Mouse (Mus musculus): ENCODE results near the gene Sh3bgrl3. TPM values are rescaled to one million over a fixed set of nuclear protein-coding genes. Genes with fewer than 3 reads are reported as not detected.
"Not testable (repeated sequence)": the region's sequence is repeated elsewhere in the genome, so short reads cannot be mapped to it uniquely, and the experiment has no call there.

Gene Sh3bgrl3
- 76.6 and 110 TPM in 2 replicates for total RNA-seq (2014; fragmentation: Nextera tagmentation)
- 98.4 and 105 TPM in 2 replicates for total RNA-seq (2017)
- polyA plus RNA-seq (2012): 111 and 202 TPM in 2 replicates

GRCm38 (mm10) chr4:134128221-134128982 is at the start of gene Sh3bgrl3:
Gene Sh3bgrl3 (minus strand): TSS chr4:134128789.
- Histone ChIP-seq H3K4me3 (ENCODE audit: low read depth, low read length) (peak within 1 kb of the TSS; percentile 89), H3K36me3 (replicated peaks) (peaks cover 75% of the 10 kb centered on the region), H3K27me3 (ENCODE audit: insufficient read depth, low read length) (no peaks in the 10 kb centered on the region), H3K4me1 (ENCODE audit: insufficient read depth, low read depth, low read length) (peaks cover 88% of the 10 kb centered on the region), H3K9me3 (replicated peaks) (no peaks in the 10 kb centered on the region)
- DNase-seq (ENCODE audit: low spot score) (peak; percentile 98), ATAC-seq (ENCODE audit: extremely low read depth, insufficient number of reproducible peaks, low FRiP score, poor library complexity, severe bottlenecking) (peak; percentile 70)
- TF ChIP-seq GATA2 (IDR thresholded peaks at IDR 0.05; ENCODE audit: borderline replicate concordance, low read depth, low read length) (no peak), TAL1 (conservative IDR thresholded peaks at IDR 0.05; ENCODE audit: low read depth, low read length) (no peak), POLR2AphosphoS5 (IDR thresholded peaks at IDR 0.05; ENCODE audit: insufficient replicate concordance, low read depth, low read length) (no peak), GATA1 (IDR thresholded peaks at IDR 0.05; ENCODE audit: borderline replicate concordance, low read length) (no peak)

GRCm38 (mm10) chr4:134172391-134172790 is 43.8 kb upstream of the Sh3bgrl3 start:
- Histone ChIP-seq H3K4me1 (ENCODE audit: insufficient read depth, low read depth, low read length) (peaks cover 2% of the 10 kb centered on the region; the same call in 1 of the 2 replicates), H3K9me3 (replicated peaks) (no peaks in the 10 kb centered on the region), H3K27me3 (ENCODE audit: insufficient read depth, low read length) (no peaks in the 10 kb centered on the region), H3K4me3 (ENCODE audit: low read depth, low read length) (no peak overlapping the region), H3K36me3 (replicated peaks) (peaks cover 62% of the 10 kb centered on the region)
- DNase-seq (ENCODE audit: low spot score): no peak
- ATAC-seq (ENCODE audit: extremely low read depth, insufficient number of reproducible peaks, low FRiP score, poor library complexity, severe bottlenecking): no peak
- TF ChIP-seq CTCF (IDR thresholded peaks at IDR 0.05; ENCODE audit: low read depth, low read length) (no peak), GATA2 (IDR thresholded peaks at IDR 0.05; ENCODE audit: borderline replicate concordance, low read depth, low read length) (no peak), GATA1 (IDR thresholded peaks at IDR 0.05; ENCODE audit: borderline replicate concordance, low read length) (no peak), TAL1 (conservative IDR thresholded peaks at IDR 0.05; ENCODE audit: low read depth, low read length) (no peak), POLR2AphosphoS5 (IDR thresholded peaks at IDR 0.05; ENCODE audit: insufficient replicate concordance, low read depth, low read length) (no peak)

- no peaks in the 10 kb centered on the region for H3K9me3 ChIP-seq (replicated peaks)
- H3K4me3 ChIP-seq (ENCODE audit: low read depth, low read length): no peak overlapping the region
- no peak for ATAC-seq (ENCODE audit: extremely low read depth, insufficient number of reproducible peaks, low FRiP score, poor library complexity, severe bottlenecking)
- DNase-seq (ENCODE audit: low spot score): no peak
- H3K4me1 ChIP-seq (ENCODE audit: insufficient read depth, low read depth, low read length): peaks cover 19% of the 10 kb centered on the region
- H3K36me3 ChIP-seq (replicated peaks): peaks cover 54% of the 10 kb centered on the region
- no peaks in the 10 kb centered on the region for H3K27me3 ChIP-seq (ENCODE audit: insufficient read depth, low read length)
- TF ChIP-seq GATA1 (IDR thresholded peaks at IDR 0.05; ENCODE audit: borderline replicate concordance, low read length) (no peak), TAL1 (conservative IDR thresholded peaks at IDR 0.05; ENCODE audit: low read depth, low read length) (no peak), GATA2 (IDR thresholded peaks at IDR 0.05; ENCODE audit: borderline replicate concordance, low read depth, low read length) (no peak), POLR2AphosphoS5 (IDR thresholded peaks at IDR 0.05; ENCODE audit: insufficient replicate concordance, low read depth, low read length) (no peak), CTCF (IDR thresholded peaks at IDR 0.05; ENCODE audit: low read depth, low read length) (no peak)
Observed at GRCm38 (mm10) chr4:134166906-134167305, 38.3 kb upstream of the Sh3bgrl3 start.

GRCm38 (mm10) chr4:134165548-134166465 is 37.2 kb upstream of the Sh3bgrl3 start:
- DNase-seq (ENCODE audit: low spot score) (no peak), ATAC-seq (ENCODE audit: extremely low read depth, insufficient number of reproducible peaks, low FRiP score, poor library complexity, severe bottlenecking) (no peak)
- H3K9me3 ChIP-seq (replicated peaks): no peaks in the 10 kb centered on the region
- TF ChIP-seq TAL1 (conservative IDR thresholded peaks at IDR 0.05; ENCODE audit: low read depth, low read length) (0 out of 2 replicates have a peak, but pooled peaks have one; percentile 15), GATA1 (IDR thresholded peaks at IDR 0.05; ENCODE audit: borderline replicate concordance, low read length) (no peak), CTCF (IDR thresholded peaks at IDR 0.05; ENCODE audit: low read depth, low read length) (no peak)
- no peaks in the 10 kb centered on the region for H3K27me3 ChIP-seq (ENCODE audit: insufficient read depth, low read length)
- peaks cover 44% of the 10 kb centered on the region for H3K36me3 ChIP-seq (replicated peaks)
- peaks cover 18% of the 10 kb centered on the region for H3K4me1 ChIP-seq (ENCODE audit: insufficient read depth, low read depth, low read length)
- H3K4me3 ChIP-seq (ENCODE audit: low read depth, low read length): no peak overlapping the region

- TF ChIP-seq GATA2 (IDR thresholded peaks at IDR 0.05; ENCODE audit: borderline replicate concordance, low read depth, low read length): no peak
- no peak for TF ChIP-seq CTCF (IDR thresholded peaks at IDR 0.05; ENCODE audit: low read depth, low read length)
- peaks cover 38% of the 10 kb centered on the region for H3K36me3 ChIP-seq (replicated peaks)
- H3K27me3 ChIP-seq (ENCODE audit: insufficient read depth, low read length): no peaks in the 10 kb centered on the region
- no peaks in the 10 kb centered on the region for H3K9me3 ChIP-seq (replicated peaks)
- ATAC-seq (ENCODE audit: extremely low read depth, insufficient number of reproducible peaks, low FRiP score, poor library complexity, severe bottlenecking): no peak
- peaks cover 18% of the 10 kb centered on the region for H3K4me1 ChIP-seq (ENCODE audit: insufficient read depth, low read depth, low read length)
- H3K4me3 ChIP-seq (ENCODE audit: low read depth, low read length): no peak overlapping the region
- DNase-seq (ENCODE audit: low spot score): no peak
Observed at GRCm38 (mm10) chr4:134165024-134165423, 36.4 kb upstream of the Sh3bgrl3 start.

- Histone ChIP-seq H3K4me3 (ENCODE audit: low read depth, low read length) (no peak overlapping the region), H3K9me3 (replicated peaks) (no peaks in the 10 kb centered on the region), H3K36me3 (replicated peaks) (peaks cover 35% of the 10 kb centered on the region), H3K27me3 (ENCODE audit: insufficient read depth, low read length) (no peaks in the 10 kb centered on the region), H3K4me1 (ENCODE audit: insufficient read depth, low read depth, low read length) (peaks cover 18% of the 10 kb centered on the region)
- DNase-seq (ENCODE audit: low spot score) (no peak), ATAC-seq (ENCODE audit: extremely low read depth, insufficient number of reproducible peaks, low FRiP score, poor library complexity, severe bottlenecking) (no peak)
- no peak for TF ChIP-seq CTCF (IDR thresholded peaks at IDR 0.05; ENCODE audit: low read depth, low read length)
Observed at GRCm38 (mm10) chr4:134164591-134164990, 36.0 kb upstream of the Sh3bgrl3 start.

- not testable (repeated sequence) for DNase-seq (ENCODE audit: low spot score); H3K9me3 ChIP-seq (replicated peaks); H3K4me3 ChIP-seq (ENCODE audit: low read depth, low read length); H3K4me1 ChIP-seq (ENCODE audit: insufficient read depth, low read depth, low read length); ATAC-seq (ENCODE audit: extremely low read depth, insufficient number of reproducible peaks, low FRiP score, poor library complexity, severe bottlenecking); H3K27me3 ChIP-seq (ENCODE audit: insufficient read depth, low read length)
- H3K36me3 ChIP-seq (replicated peaks): peaks cover 44% of the 10 kb centered on the region
Observed at GRCm38 (mm10) chr4:134160071-134160470, 31.5 kb upstream of the Sh3bgrl3 start.

All from G1E (cell line).